Mouse (Mus musculus) inflammation-experienced regulatory T-cells, adult 6 months (primary cell): ENCODE measurements around the gene Gpr107. TPM values are rescaled to one million over a fixed set of nuclear protein-coding genes. Genes with fewer than 3 reads are reported as not detected.

Experiments
- ATAC-seq: one replicate; pipeline ENCODE4 v1.8.0; 2017
- polyA plus RNA-seq, 3 experiments: library from polyadenylated mRNA; unstranded; fragments of 100-300 nt; shearing (Covaris generic); gene quantifications; one replicate each; pipeline ENCODE4 v1.2.1; 2017

Gpr107 gene
- 10 to 100 TPM; 49.2 to 57.0 (median 50.5) TPM for polyA plus RNA-seq

DNA sequence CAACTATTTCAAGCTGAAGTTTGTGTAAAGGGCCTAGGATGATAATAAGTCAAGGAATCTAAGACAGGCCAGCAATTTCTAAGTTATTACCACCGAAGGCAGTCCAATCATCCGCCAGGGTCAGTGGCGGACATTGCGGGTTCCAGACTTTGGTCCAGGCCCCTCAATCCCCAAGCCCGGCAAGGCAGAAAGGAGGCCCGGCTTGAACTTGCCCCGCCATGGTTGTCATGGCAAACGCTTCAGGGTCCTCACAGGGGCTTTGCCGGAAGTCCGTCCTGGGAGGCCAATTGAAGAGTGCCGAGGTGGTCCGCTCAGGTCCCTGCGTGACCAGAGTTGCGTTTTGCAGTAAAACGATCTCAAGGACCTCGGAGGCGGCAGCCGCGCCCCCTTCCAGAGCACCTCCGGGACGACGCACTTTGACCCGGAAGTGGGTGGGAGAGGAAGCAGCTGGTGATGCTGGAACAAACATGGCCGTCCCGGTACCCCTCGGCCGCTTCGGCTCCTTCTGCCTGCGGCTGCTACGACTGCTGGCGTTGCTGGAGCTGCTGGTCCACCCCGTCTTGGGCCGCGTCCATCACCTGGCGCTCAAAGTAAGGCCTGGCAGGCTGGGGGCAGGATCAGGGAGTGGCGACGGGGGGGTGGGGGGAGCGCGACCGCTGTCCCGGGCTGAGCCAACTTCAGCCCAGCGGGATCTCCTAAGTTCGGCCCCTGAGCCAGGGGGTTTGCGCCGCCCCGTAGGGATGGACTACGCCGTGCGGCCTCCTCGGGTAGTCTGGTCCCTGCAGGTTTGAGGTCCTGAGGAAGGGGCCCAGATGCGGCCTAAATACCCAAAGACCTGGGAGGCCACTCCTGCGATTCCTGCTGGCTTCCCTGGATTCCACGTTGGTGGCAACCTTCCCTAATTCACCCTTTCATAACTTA, at the start of gene Gpr107:
Gene Gpr107, plus strand, starts transcription at position 425 of the 921 bp plus-strand sequence.
- peak; percentile 94 for ATAC-seq

DNA sequence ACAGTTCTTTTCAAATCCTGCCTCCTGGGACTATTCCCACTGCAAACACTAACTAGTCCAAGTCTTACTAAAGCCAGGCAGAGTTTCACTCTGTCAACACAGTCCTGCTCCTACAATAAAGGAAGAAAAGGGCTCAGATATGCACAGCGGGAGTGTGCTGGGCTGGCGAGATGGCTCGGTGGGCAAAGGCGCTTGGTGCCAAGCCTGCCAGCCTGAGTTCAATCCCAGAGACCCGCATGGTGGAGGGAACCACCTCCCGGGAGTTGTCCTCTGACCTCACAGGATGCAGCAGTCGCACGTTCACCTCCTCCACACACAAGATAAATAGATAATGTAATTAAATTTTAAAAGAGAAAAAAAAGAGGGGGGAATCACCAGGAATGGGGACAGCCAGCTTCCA, 48.8 kb upstream of the Gpr107 start:
- ATAC-seq = no peak

DNA sequence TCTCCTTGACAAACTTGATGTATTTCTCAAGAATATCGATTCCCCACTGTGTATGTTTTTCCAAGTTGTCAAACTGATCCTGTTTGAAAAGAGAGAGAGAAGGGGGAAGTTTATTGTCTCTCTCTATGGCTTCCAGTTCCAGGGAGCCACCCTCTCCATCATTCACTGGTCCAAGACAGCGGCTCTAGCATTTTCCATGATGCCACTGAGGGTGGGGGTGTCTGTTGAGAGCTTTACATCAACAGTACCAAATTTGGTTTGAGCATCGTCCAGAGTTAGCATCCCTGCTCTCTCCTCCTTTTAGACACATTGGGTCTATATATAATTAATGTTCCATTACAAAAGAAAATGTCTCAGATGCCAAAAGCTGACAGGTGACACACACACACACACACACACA, 46.8 kb upstream of the Gpr107 start:
- ATAC-seq = no peak

- ATAC-seq = no peak
Measured at GRCm38 (mm10) chr2:31106004-31106403, 46.1 kb upstream of the Gpr107 start.

DNA sequence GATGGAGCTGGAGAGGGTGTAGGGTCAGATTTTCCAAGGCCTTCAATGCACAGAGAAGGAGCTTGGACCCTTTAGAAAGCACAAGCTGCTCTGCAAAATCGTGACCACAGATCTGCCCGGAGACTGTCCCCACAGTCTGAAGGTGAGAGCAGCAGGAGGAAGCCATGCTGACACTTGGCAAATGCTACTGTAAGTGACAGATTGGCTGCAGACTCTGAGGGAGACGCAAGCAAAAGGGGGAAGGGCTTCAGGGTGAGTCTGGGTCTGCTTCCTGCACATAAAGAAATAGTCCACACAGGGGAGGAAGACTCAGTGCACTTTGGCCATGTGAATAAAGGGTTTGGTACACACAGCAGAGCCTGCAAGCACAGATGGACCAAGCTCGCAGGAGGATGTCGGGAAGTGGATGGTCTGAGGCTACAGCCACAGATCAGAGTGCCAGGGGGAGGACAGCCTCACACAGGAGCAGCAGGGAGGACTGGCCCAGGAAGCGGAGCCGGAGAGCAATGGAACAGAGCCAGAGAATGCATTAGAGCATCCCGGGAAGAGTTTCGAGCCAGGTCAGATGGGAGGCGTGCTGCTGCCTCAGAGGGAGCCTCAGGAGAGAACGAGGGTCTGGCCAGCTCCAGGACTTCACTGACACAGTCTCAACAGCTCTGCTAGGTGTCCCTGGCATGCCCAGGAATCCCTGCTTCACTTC, 45.3 kb upstream of the Gpr107 start:
- no peak for ATAC-seq

- peak; percentile 94 for ATAC-seq
Measured at GRCm38 (mm10) chr2:31108186-31108585, 43.9 kb upstream of the Gpr107 start.

- no peak for ATAC-seq
Measured at GRCm38 (mm10) chr2:31109960-31110548, 42.1 kb upstream of the Gpr107 start.

DNA sequence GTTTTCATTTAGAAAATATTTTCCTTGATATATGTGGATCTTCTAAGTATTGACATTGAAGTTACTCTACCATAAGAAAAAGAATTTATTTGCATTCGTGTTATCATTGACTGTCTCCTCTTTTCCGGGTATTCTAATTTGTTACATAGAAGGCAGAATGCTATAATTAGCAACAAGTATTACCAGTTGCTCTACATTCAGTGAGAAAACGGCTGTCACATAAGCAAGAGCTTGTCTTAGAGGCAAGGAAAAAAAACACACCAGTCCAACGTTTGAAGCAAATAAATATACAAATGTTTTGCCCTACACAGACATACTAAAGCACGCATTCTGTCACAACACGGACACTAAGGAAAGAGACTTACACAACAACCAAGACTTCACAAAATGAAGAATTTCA, 40.4 kb upstream of the Gpr107 start:
- ATAC-seq = no peak

DNA sequence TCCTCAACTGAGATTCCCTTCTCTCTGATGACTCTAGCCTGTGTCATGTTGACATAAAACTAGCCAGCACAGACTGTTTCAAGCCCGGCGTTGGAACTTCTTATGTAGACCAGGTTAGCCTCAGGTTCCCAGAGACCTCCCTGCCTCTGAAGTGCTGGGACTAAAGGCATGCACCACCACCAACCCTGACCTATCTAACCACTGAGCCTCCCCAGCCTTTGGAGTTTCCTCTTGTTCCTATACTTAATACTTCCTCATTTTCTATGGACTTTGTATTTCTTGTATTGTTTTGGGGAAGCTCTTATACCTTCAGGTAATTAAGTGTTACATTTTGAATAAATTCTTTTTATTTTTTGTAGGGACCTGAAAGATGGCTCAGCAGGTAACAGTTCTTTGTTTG, 37.9 kb upstream of the Gpr107 start:
- ATAC-seq = no peak

DNA sequence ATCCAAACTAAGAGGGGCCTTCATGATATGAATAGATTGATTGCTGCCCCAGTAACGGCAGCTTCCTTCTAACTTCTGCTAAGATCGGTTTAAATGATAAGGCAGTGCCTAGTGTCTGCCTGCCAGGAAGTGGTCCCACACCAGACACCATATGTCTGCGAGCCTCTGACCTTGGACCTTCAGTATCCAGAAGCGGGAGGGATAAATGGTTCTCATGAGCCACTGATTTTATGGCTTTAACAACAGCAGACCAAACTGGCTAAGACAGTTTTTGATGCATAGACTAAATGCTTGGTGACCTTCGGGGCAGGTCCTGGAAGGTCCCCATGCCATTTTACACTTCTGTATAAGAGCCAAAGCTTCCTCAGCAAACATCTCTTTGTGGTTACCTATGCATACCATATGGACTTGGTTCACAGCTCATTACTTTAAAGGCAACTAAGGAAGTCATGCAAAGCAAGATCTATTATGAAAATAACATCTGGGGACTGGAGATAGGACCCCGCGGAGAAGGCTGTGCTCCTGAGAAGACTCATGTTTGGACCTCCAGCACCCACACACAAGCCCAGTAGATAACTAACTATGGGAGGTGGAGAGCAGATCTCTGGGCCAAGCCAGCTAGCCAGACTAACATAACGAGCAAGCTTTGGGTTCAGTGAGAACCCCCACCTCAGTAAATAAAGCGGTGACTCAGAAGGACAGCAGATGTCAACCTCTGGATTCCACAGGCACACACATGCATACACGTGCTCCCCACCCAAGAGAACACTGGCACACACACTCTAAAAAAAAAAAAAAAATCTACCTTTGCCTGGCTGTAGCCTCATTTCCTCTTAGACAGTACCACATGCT, 36.8 kb upstream of the Gpr107 start:
- ATAC-seq = peak; percentile 38

- ATAC-seq = peak; percentile 86
Measured at GRCm38 (mm10) chr2:31115943-31116731, 36.0 kb upstream of the Gpr107 start.

DNA sequence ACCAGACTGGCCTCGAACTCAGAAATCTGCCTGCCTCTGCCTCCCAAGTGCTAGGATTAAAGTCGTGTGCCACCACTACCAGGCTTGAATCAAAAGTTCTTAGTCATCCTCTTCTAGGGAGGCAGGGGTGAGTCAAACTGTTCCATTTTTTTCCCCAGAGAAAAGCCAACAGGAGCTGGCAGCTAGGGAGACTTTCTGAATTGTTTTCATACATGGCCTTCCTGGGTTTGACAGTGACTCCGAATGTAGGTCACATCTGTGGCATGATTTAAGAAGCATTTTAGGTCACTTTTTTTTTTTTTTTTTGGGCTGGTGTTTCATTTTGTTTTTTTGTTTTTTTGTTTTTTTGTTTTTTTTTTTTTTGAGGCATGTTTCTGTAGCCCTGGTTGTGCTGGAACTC, 33.9 kb upstream of the Gpr107 start:
- ATAC-seq = no peak

- ATAC-seq = peak; percentile 29
Measured at GRCm38 (mm10) chr2:31118639-31119380, 33.3 kb upstream of the Gpr107 start.

- ATAC-seq = no peak
Measured at GRCm38 (mm10) chr2:31119795-31120194, 32.3 kb upstream of the Gpr107 start.

DNA sequence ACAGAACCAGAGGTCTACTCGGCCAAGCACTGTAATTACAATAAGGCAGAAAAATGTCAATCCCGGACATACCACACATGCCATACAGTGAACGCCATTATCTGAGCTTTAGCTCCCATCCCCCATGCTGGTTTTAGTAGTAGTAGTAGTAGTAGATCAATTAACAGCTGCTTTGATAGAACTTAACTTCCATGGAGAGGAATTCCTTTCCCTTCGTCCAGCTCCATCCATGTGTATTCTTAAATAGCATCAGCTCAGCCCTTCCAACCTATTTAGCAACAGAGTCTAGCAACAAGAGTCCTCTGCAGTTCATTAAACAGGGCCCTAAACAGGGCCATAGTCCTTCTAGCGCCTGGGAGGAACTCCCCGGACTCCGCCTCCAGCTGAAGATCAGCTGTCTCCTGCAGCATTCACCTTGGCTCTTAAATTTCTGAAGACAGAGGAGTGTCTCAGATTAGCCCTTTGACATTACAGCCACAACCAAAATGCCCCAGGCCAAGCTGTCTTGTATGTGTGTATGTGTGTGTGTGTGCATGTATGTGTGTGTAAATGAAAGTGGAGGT, 30.9 kb upstream of the Gpr107 start:
- ATAC-seq = no peak

- no peak for ATAC-seq
Measured at GRCm38 (mm10) chr2:31122806-31123205, 29.3 kb upstream of the Gpr107 start.

- no peak for ATAC-seq
Measured at GRCm38 (mm10) chr2:31123493-31123892, 28.6 kb upstream of the Gpr107 start.

DNA sequence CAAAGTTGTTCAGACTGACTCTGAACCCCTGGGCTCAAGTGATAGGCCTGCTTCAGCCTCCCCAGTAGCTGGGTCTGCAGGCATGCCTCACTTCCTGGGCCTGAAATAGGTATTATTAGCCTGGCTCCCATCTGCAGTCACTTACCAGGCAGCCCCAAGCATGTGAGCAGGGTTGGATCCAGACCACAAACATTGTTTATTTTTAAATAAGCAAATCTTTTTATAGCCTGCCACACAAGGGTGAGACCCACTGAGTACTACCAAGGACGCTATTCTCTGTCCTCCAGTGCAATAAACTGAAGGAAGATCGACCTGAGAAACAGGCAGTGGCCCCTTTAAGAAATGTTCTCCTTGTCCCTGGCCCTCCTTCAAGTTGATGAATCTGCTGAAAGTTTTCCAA, 27.4 kb upstream of the Gpr107 start:
- no peak for ATAC-seq

DNA sequence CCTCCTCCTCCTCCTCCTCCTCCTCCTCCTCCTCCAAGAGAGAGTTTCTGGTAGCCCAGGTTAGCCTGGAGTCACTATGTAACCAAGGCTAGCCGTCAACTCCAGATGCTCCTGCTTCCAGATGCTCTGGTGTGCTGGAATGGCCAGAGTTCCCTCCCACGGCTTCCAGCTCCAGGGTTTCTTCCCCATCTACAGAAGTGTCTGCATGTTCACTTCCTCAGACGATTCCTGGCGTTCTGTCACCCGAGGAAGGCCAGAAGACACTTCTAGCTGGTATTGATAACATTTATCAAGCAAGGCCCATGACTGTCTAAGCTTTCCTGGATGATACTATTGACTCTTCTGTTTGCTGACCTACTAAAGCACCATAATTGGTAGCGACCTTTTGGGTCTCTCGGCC, 27.0 kb upstream of the Gpr107 start:
- no peak for ATAC-seq

DNA sequence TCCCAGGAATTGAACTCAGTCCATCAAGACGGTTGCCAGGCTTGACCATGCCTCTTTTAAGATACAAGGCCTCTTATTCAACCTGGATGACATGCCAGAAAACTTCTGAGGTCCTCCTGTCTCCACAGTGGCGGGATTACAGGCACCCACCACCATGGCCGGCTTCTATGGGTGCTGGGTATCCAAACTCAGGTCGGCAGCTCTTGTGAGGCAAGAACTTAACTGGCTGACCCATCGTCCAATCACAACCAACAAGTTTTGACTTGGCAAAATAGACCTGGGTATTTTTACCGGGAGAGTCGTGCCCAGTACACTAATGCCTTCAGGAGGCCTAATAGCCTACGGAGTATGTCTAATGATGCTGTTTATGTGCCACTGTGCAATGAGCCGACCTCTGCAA, 26.1 kb upstream of the Gpr107 start:
- no peak for ATAC-seq

DNA sequence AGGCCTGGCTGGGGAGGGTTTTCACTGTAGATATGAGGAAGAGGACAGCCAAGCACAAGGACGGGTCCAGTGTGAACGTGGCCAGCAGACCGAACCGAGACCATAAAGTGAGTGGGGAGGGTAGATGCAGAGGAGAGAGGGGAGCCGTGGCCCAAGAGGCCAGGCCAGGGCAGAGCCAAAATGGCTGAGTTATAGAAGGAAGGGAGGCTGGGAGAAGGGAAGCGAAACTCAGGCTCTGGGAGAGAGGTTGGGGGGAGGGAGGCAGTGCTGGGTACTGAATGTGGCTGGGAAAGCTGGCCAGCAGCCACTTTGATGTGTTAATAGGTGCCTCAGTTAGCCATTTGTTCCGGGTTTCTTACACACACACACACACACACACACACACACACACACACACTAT, 24.9 kb upstream of the Gpr107 start:
- ATAC-seq = no peak
